Mouse (Mus musculus): ENCODE data around the gene Serpinb1c.
"Not testable (repeated sequence)": the region's sequence is repeated elsewhere in the genome, so short reads cannot be mapped to it uniquely, and the experiment has no call there.

The Serpinb1c gene

GRCm38 (mm10) chr13:32865591-32865990, 32.4 kb downstream of the Serpinb1c start:
- no peak for DNase-seq

- not testable (repeated sequence) for DNase-seq
Measured at GRCm38 (mm10) chr13:32864529-32864928, 33.5 kb downstream of the Serpinb1c start.

GRCm38 (mm10) chr13:32863456-32863855, 34.6 kb downstream of the Serpinb1c start:
- no peak for DNase-seq

- DNase-seq: no peak
Measured at GRCm38 (mm10) chr13:32860821-32861220, 37.2 kb downstream of the Serpinb1c start.

- DNase-seq: no peak
Measured at GRCm38 (mm10) chr13:32853073-32853472, 44.9 kb downstream of the Serpinb1c start.

- DNase-seq: no peak
Measured at GRCm38 (mm10) chr13:32852539-32852938, 45.5 kb downstream of the Serpinb1c start.

GRCm38 (mm10) chr13:32851967-32852366, 46.0 kb downstream of the Serpinb1c start:
- DNase-seq: peak; percentile 37

- DNase-seq: no peak
Measured at GRCm38 (mm10) chr13:32850668-32851404, 47.2 kb downstream of the Serpinb1c start, which contains the start of gene Serpinb1a. Serpinb1a (minus strand) TSS chr13:32851185.

GRCm38 (mm10) chr13:32850156-32850555, 47.9 kb downstream of the Serpinb1c start:
- no peak for DNase-seq

- no peak for DNase-seq
Measured at GRCm38 (mm10) chr13:32849531-32850123, 48.4 kb downstream of the Serpinb1c start.

GRCm38 (mm10) chr13:32849092-32849491, 48.9 kb downstream of the Serpinb1c start:
- no peak for DNase-seq

- DNase-seq: no peak
Measured at GRCm38 (mm10) chr13:32846221-32846620, 51.8 kb downstream of the Serpinb1c start.

- DNase-seq: no peak
Measured at GRCm38 (mm10) chr13:32841349-32841748, 56.7 kb downstream of the Serpinb1c start.

- DNase-seq: no peak
Measured at GRCm38 (mm10) chr13:32839314-32839713, 58.7 kb downstream of the Serpinb1c start.

GRCm38 (mm10) chr13:32834513-32834912, 63.5 kb downstream of the Serpinb1c start:
- no peak for DNase-seq

- no peak for DNase-seq
Measured at GRCm38 (mm10) chr13:32833237-32833636, 64.8 kb downstream of the Serpinb1c start.

GRCm38 (mm10) chr13:32832776-32833175, 65.2 kb downstream of the Serpinb1c start:
- DNase-seq: no peak

GRCm38 (mm10) chr13:32831505-32832273, 66.3 kb downstream of the Serpinb1c start:
- no peak for DNase-seq

Data from right cerebral cortex, postnatal 4 days (tissue).